Mouse (Mus musculus): Measurements from ENCODE around the gene Osbpl3. TPM values are rescaled to one million over a fixed set of nuclear protein-coding genes. Genes with fewer than 3 reads are reported as not detected.

Gene Osbpl3
- polyA plus RNA-seq, 1 experiment from 2014 or later, result 9.3 TPM

- 31% methylated on average over 10 of the region's 10 CpGs for WGBS (ENCODE audit: insufficient replicate concordance)
- H3K4me2 ChIP-seq, result peak overlapping the region; percentile 36
- H3K36me3 ChIP-seq (ENCODE audit: control insufficient read depth, insufficient read depth, low read length), result no peaks in the 10 kb centered on the region
- no peaks in the 10 kb centered on the region for H3K9me3 ChIP-seq (replicated peaks; ENCODE audit: control insufficient read depth, low read length)
- H3K9ac ChIP-seq (ENCODE audit: low read depth, low read length), result no peak overlapping the region
- H3K4me1 ChIP-seq (ENCODE audit: control insufficient read depth, insufficient read depth, low read length), result 0 out of 2 replicates have a peak, but pooled peaks cover 3% of the 10 kb centered on the region
- no peak overlapping the region for H3K27ac ChIP-seq (ENCODE audit: low read depth, low read length)
- ATAC-seq (replicated peaks; ENCODE audit: insufficient number of reproducible peaks, low FRiP score, low TSS enrichment), result no peak
- H3K27me3 ChIP-seq (ENCODE audit: control insufficient read depth, insufficient read depth, low read length), result no peaks in the 10 kb centered on the region
- H3K4me3 ChIP-seq (ENCODE audit: low read depth, low read length), result no peak overlapping the region
These were observed 201.2 kb downstream of the Osbpl3 start for GRCm38 (mm10) chr6:50254723-50255184.

DNA sequence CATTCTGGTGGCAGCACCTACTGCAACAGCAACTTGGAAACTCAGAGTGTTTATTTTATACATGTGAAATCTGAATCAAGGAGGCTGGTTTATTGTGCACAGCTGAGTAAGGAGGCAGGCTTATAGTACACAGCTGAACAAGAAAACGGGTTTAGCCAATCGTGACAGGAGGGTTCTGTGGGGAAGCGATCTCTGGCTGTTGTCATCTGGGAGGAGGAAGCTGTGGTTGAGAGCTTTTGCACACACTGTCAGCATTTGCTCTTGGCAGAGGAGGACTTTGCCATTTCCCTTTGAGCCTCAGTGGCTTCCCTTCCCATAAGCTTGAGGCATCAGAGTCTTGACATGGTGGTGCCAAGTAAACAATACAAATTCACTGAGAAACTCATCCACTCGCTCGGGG is 203.3 kb downstream of the Osbpl3 start:
- Histone ChIP-seq H3K4me2 (no peak overlapping the region), H3K4me1 (ENCODE audit: control insufficient read depth, insufficient read depth, low read length) (0 out of 2 replicates have a peak, but pooled peaks cover 3% of the 10 kb centered on the region), H3K27ac (ENCODE audit: low read depth, low read length) (no peak overlapping the region), H3K9me3 (replicated peaks; ENCODE audit: control insufficient read depth, low read length) (no peaks in the 10 kb centered on the region), H3K27me3 (ENCODE audit: control insufficient read depth, insufficient read depth, low read length) (no peaks in the 10 kb centered on the region), H3K36me3 (ENCODE audit: control insufficient read depth, insufficient read depth, low read length) (no peaks in the 10 kb centered on the region), H3K9ac (ENCODE audit: low read depth, low read length) (no peak overlapping the region), H3K4me3 (ENCODE audit: low read depth, low read length) (no peak overlapping the region)
- ATAC-seq (replicated peaks; ENCODE audit: insufficient number of reproducible peaks, low FRiP score, low TSS enrichment), result no peak
- WGBS (ENCODE audit: insufficient replicate concordance), result 65% methylated on average over 5 of the region's 5 CpGs

DNA sequence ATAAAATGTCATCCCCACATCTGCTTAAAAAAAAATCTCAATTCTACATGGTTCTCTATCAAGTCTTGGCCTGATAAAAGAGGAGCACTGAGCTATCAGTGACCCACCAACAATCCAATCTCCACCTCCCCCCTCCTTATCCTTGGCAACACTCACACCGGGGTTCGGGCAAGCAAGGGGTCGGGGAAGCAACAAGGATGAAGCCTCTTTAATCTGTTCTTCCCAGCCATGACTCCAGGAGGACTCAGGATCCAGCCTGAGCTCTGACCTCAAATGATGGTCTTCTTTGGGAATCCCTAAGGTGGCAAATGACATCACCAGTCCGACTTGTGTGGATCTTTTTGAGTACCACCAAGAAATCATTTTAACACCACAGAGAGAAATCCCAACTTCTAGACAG is 208.2 kb downstream of the Osbpl3 start:
- no peak overlapping the region for H3K9ac ChIP-seq (ENCODE audit: low read depth, low read length)
- H3K4me2 ChIP-seq, result no peak overlapping the region
- no peak overlapping the region for H3K27ac ChIP-seq (ENCODE audit: low read depth, low read length)
- H3K9me3 ChIP-seq (replicated peaks; ENCODE audit: control insufficient read depth, low read length), result no peaks in the 10 kb centered on the region
- H3K36me3 ChIP-seq (ENCODE audit: control insufficient read depth, insufficient read depth, low read length), result no peaks in the 10 kb centered on the region
- H3K4me1 ChIP-seq (ENCODE audit: control insufficient read depth, insufficient read depth, low read length), result no peaks in the 10 kb centered on the region
- no peak for ATAC-seq (replicated peaks; ENCODE audit: insufficient number of reproducible peaks, low FRiP score, low TSS enrichment)
- 74% methylated on average over 4 of the region's 4 CpGs for WGBS (ENCODE audit: insufficient replicate concordance)
- H3K4me3 ChIP-seq (ENCODE audit: low read depth, low read length), result no peak overlapping the region
- no peaks in the 10 kb centered on the region for H3K27me3 ChIP-seq (ENCODE audit: control insufficient read depth, insufficient read depth, low read length)

- no peak for ATAC-seq (replicated peaks; ENCODE audit: insufficient number of reproducible peaks, low FRiP score, low TSS enrichment)
- Histone ChIP-seq H3K4me2 (no peak overlapping the region), H3K36me3 (ENCODE audit: control insufficient read depth, insufficient read depth, low read length) (no peaks in the 10 kb centered on the region), H3K4me1 (ENCODE audit: control insufficient read depth, insufficient read depth, low read length) (no peaks in the 10 kb centered on the region), H3K9ac (ENCODE audit: low read depth, low read length) (no peak overlapping the region), H3K9me3 (replicated peaks; ENCODE audit: control insufficient read depth, low read length) (no peaks in the 10 kb centered on the region), H3K4me3 (ENCODE audit: low read depth, low read length) (no peak overlapping the region), H3K27ac (ENCODE audit: low read depth, low read length) (no peak overlapping the region), H3K27me3 (ENCODE audit: control insufficient read depth, insufficient read depth, low read length) (no peaks in the 10 kb centered on the region)
- 48% methylated on average over 2 of the region's 2 CpGs for WGBS (ENCODE audit: insufficient replicate concordance)
These were observed 208.6 kb downstream of the Osbpl3 start for GRCm38 (mm10) chr6:50247356-50247755.

DNA sequence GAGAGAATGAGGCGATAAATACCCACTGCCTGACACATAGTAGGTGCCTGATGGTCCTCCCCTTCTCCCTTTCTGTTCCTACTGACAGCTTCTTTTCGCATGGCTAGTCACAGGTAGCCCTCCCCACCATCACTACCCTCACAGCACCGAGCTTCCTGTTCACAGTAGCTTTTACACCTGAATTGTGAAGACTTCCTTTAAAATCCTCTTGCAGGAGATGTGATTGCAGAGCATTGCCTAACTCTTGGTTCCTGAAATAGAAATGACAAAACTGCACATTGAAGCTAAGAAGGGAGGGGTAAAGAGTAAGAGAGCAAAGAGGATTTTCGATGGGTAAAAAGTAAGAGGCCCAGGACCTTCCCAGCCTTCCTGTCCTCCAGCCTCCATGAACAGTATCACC is 211.0 kb downstream of the Osbpl3 start:
- ATAC-seq (replicated peaks; ENCODE audit: insufficient number of reproducible peaks, low FRiP score, low TSS enrichment), result no peak
- Histone ChIP-seq H3K4me3 (ENCODE audit: low read depth, low read length) (no peak overlapping the region), H3K36me3 (ENCODE audit: control insufficient read depth, insufficient read depth, low read length) (no peaks in the 10 kb centered on the region), H3K9me3 (replicated peaks; ENCODE audit: control insufficient read depth, low read length) (no peaks in the 10 kb centered on the region), H3K9ac (ENCODE audit: low read depth, low read length) (no peak overlapping the region), H3K27ac (ENCODE audit: low read depth, low read length) (no peak overlapping the region), H3K27me3 (ENCODE audit: control insufficient read depth, insufficient read depth, low read length) (no peaks in the 10 kb centered on the region), H3K4me2 (no peak overlapping the region), H3K4me1 (ENCODE audit: control insufficient read depth, insufficient read depth, low read length) (no peaks in the 10 kb centered on the region)
- 64% methylated on average over 4 of the region's 4 CpGs for WGBS (ENCODE audit: insufficient replicate concordance)

- H3K36me3 ChIP-seq (ENCODE audit: control insufficient read depth, insufficient read depth, low read length), result no peaks in the 10 kb centered on the region
- no peak for ATAC-seq (replicated peaks; ENCODE audit: insufficient number of reproducible peaks, low FRiP score, low TSS enrichment)
- no peaks in the 10 kb centered on the region for H3K4me1 ChIP-seq (ENCODE audit: control insufficient read depth, insufficient read depth, low read length)
- no peak overlapping the region for H3K9ac ChIP-seq (ENCODE audit: low read depth, low read length)
- no peak overlapping the region for H3K4me3 ChIP-seq (ENCODE audit: low read depth, low read length)
- H3K9me3 ChIP-seq (replicated peaks; ENCODE audit: control insufficient read depth, low read length), result no peaks in the 10 kb centered on the region
- no peak overlapping the region for H3K27ac ChIP-seq (ENCODE audit: low read depth, low read length)
- H3K27me3 ChIP-seq (ENCODE audit: control insufficient read depth, insufficient read depth, low read length), result no peaks in the 10 kb centered on the region
- no peak overlapping the region for H3K4me2 ChIP-seq
- 72% methylated on average over 4 of the region's 4 CpGs for WGBS (ENCODE audit: insufficient replicate concordance)
These were observed 211.9 kb downstream of the Osbpl3 start for GRCm38 (mm10) chr6:50244126-50244525.

Other genes with a start within 250 kb of the Osbpl3 start
- 29.0 and 32.4 TPM in 2 replicates for gene Gsdme, start 192.3 kb downstream of the Osbpl3 start, polyA plus RNA-seq (2014; fragmentation: Nextera tagmentation; extraction: Ambion mirVana)
- 168 and 176 TPM in 2 replicates for gene Cycs, start 110.3 kb upstream of the Osbpl3 start, polyA plus RNA-seq (2014; fragmentation: Nextera tagmentation; extraction: Ambion mirVana)
- 0.30 and 0.50 TPM in 2 replicates for gene 4921507P07Rik, start 140.4 kb upstream of the Osbpl3 start, polyA plus RNA-seq (2014; fragmentation: Nextera tagmentation; extraction: Ambion mirVana)
- 0.20 TPM in 1 of 2 replicates, not detected in the other for gene Npvf, start 198.2 kb upstream of the Osbpl3 start, polyA plus RNA-seq (2014; fragmentation: Nextera tagmentation; extraction: Ambion mirVana)